Mouse (Mus musculus): ENCODE data around the gene Klk1b26.
"Not testable (repeated sequence)": the region's sequence is repeated elsewhere in the genome, so short reads cannot be mapped to it uniquely, and the experiment has no call there.

- not testable (repeated sequence) for TF ChIP-seq HCFC1 (IDR thresholded peaks at IDR 0.05; ENCODE audit: borderline replicate concordance, insufficient read depth, low read length); CHD2 (IDR thresholded peaks at IDR 0.05; ENCODE audit: low read depth, low read length); MAFK (IDR thresholded peaks at IDR 0.05; ENCODE audit: insufficient read depth, low read depth, low read length); ZC3H11A (IDR thresholded peaks at IDR 0.05; ENCODE audit: borderline replicate concordance, low read depth, low read length); ZNF384 (IDR thresholded peaks at IDR 0.05; ENCODE audit: low read depth, low read length)
These were observed at the start of gene Klk1b26 for GRCm38 (mm10) chr7:44011868-44012267.

All from ES-E14 (cell line).